Mouse (Mus musculus): ENCODE results near the gene Ecd.
"Not testable (repeated sequence)": the region's sequence is repeated elsewhere in the genome, so short reads cannot be mapped to it uniquely, and the experiment has no call there.

Ecd gene

DNA sequence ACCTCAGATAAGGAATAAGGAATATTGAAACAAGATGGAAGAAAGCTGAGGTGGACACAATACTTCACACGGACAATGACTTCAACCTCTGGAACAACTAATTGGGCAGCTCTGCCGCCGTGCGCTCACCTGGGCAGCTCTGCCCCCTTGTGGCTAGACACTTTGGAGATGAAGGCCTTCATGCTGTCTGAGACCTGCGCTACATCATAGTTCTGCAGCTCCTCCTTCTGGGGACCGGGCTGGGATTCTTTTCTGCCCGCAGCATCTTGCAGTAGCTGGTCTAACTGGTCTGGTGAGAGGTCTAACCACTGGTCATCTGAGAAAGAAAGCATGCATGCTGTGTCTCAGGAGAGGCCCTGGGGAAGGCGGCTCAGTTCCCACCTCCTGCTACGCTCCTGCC lies 19.4 kb downstream of the Ecd start:
- DNase-seq (ENCODE audit: low spot score in 2 of 2) = peak in 1 of 2 experiments; percentile 21

DNA sequence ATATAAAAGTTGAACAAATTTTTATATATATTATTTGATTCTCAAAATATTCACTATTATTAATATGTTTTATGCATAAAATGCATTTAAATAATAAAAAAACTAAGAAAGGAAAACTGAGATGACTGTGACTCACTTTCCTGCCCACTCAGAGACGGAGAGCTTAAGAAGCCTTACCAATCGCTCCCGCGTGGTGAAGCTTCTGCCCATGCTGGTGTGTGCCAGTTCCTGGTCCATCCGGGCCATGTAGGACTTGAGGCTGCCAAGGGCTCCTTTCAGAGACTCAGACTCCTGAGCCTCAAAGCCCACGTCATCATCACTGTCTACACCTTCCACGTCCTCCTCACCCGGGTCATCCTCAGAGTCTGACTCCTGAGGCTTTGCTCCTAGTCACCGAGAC lies 23.7 kb downstream of the Ecd start:
- DNase-seq (ENCODE audit: low spot score in 2 of 2) = no peak

DNA sequence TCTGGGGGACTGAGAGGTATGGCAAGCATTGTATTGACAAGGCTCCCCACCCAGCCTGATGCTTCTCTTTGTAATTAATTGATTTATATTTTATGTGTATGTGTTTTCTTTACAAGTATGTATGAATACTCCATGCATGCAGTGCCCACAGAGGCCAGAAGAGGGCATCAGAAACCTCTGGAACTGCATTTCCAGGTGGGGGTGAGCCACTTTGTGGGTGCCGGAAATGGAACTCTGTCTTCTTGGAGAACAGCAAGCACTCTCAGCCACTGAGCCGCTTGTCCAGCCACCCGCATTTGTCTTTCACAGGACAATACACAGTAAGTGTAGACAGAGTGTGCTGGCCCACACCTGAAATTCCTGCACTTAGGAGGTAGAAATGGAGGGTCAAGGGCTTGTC lies 28.5 kb downstream of the Ecd start:
- DNase-seq (ENCODE audit: low spot score in 2 of 2) = peak; percentile 60 to 82

DNA sequence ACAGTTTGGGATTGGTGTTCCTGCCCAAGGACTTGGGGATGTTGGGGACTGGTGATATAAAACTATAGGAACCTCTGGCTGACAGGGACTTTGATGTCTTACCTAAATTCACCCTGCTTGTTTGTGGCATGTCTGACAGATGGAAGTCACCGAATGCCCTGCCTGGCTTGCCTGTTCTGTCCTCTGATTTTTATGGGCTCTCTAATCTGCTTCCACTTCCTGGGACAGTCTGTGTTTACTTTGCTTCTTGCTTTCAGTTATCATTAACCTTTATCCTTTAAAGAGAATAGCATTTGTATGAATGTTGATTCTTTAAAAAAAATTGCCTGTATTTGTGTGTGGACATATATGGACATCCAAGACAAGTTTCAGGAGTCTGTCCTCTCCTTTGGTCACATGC lies 32.8 kb downstream of the Ecd start:
- DNase-seq (ENCODE audit: low spot score in 2 of 2) = no peak

DNA sequence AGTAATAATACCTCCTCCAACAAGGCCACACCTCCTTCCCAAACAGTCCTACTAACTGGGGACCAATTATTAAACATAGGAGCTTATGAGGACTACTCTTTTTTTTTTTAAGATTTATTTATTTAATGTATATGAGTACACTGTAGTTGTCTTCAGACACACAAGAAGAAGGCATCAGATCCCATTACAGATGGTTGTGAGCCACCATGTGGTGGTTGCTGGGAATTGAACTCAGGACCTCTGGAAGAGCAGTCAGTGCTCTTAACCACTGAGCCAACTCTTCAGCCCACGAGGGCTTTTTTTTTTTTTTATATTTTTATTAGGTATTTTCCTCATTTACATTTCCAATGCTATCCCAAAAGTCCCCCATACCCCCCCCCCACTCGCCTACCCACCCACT lies 42.8 kb downstream of the Ecd start:
- not testable (repeated sequence) for DNase-seq (ENCODE audit: low spot score in 2 of 2)

DNA sequence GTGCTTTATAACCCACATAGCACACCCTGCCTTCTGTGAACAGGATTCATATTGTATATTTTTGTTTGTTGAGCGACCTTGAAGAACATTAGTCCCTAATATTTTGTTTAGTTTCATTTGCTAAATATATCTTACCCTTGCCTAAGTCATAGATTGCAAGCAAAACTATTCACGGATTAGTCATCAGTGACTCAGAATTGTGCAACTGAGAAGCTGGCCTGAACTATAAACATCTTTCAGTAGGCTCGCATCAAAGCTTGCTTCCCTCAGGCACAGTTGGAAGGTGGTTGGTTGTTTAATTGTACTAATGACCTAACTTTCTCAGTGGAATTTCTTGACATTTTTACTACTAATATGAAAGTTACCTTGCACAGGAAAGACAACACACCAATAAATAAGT lies 49.8 kb downstream of the Ecd start:
- DNase-seq (ENCODE audit: low spot score in 2 of 2) = no peak

DNA sequence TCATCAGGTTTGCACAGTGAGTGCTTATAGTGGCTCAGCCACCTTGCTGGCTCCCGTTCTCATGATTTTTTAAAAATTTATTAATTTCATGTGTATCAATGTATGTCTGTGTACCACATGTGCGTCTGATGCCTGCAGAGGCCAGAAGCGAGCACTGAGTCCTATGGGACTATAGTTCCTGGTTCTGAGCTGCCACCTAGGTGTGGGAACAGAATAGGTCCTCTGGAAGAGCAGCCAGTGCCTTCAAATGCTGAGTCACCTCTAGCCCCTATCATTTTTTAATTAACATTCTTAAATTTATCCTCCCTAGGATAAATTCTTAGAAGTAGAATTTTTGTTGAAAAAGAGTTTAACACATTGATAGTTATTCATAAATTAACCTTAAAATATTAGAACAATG lies 50.3 kb downstream of the Ecd start:
- no peak for DNase-seq (ENCODE audit: low spot score in 2 of 2)

DNA sequence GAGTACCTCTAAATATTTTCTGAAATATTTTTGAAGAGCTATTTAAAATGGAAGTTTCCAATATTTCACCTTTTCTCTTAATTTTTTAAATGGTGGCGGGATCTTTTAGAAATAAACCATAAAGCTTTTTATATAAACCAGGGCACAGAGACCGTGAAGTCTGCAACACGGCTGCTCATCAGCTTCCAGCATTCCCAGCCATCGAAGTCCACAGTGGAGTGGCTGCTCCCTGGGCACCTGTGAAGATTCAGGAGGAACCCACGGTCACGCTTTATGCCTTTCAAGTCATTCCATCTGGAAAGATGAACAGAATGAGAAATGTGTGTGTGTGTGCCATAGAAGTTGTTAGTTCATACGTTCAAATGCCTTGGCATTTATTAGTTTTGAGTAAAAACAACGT lies 53.0 kb downstream of the Ecd start:
- DNase-seq (ENCODE audit: low spot score in 2 of 2) = no peak

DNA sequence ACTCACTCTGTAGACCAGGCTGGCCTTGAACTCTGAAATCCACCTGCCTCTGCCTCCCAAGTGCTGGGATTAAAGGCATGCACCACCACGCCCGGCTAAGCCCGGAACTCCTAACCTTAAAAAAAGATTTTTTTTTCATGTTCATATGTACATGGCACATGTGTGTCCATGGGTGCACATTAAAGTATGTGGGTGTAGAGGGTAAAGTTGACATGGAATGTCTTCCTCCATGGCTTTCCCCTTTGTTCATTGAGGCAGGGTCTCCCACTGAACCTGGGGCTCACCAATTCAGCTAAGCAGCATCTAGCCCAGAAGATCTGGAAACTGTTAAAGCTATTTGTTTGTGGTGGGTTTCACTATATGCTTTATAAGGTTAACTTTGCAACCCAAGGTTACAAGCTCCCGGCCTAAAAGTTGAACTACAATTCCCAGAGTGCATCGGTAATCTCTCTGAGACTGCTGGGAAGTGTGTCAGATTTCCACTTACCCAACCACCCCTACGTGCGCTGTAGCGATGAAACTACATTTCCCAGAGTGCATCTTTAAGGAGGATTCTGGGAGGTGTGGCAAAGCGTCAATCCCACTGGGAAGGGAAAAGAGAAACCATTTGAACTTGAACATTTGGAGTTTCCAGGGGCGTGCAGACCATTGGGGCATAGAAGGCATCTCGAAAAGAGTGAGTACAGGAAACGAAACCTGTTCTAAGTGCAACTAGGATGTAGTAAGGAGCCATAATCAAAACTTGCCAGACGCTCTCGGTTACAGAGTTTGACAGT lies 53.6 kb downstream of the Ecd start, which contains the start of gene Nudt13:
Gene Nudt13, plus strand, starts transcription at position 581 of the 776 bp plus-strand sequence.
- DNase-seq (ENCODE audit: low spot score in 2 of 2) = peak; percentile 75 to 79

DNA sequence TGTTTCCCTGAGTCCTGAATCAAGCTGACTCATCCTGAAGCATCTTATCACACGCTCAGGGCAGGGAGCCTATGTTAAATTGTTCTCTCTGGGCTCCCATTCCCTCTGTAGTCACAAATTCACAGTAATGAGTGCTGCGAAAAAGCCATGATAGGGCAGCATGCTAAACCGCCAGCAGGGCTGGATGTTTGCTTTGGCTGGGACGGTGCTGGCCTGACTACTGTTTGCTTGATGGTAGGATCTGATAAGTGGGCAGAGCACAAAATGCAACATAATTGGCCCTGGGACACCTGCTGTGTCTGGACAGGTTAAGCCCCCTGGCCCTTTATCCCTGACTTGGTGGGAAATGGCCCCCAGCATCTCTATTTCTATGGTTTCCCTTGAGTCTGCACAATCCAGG lies 56.5 kb downstream of the Ecd start:
- no peak for DNase-seq (ENCODE audit: low spot score in 2 of 2)
